ENCODE assay signal across 8 mouse cellular contexts in genomic region chr16:36821474-36821873, GRCm38 (mm10). TPM values are rescaled to one million over a fixed set of nuclear protein-coding genes. Genes with fewer than 3 reads are reported as not detected.
DNase-seq lines count a peak whose midpoint lies in the region; ATAC-seq and TF ChIP-seq lines count a peak whose summit lies in the region.

No protein-coding gene starts in this region.

- 6% methylated on average over 3 of the region's 3 CpGs for WGBS in kidney, embryonic 14.5 days
- 9% methylated on average over 3 of the region's 3 CpGs for WGBS in intestine, embryonic 16.5 days
- WGBS in small intestine, adult 2 months = 1% methylated on average over 3 of the region's 3 CpGs

- intact Hi-C loops in heart, postnatal 10 days (cut with DNase I) = loop anchor here (10.0 kb wide), 1 partner anchor 737 kb away; no protein-coding TSS in a partner anchor
- intact Hi-C loops in gastrocnemius, postnatal 14 days (cut with DNase I; ENCODE audit: low total_unique reads) = loop anchor here (5.0 kb wide), 1 partner anchor 349 kb away; no protein-coding TSS in a partner anchor

- 0 out of 2 replicates have a peak, but pooled peaks cover 5% of the 10 kb centered on the region for H3K4me1 ChIP-seq in kidney, embryonic 14.5 days (ENCODE audit: control insufficient read depth, insufficient read depth, low read length)
- H3K4me1 ChIP-seq in intestine, embryonic 16.5 days (ENCODE audit: control insufficient read depth, insufficient read depth, low read length) = peaks cover 7% of the 10 kb centered on the region; the same call in 1 of the 2 replicates
- H3K4me1 ChIP-seq in small intestine, adult 2 months (ENCODE audit: control insufficient read depth, insufficient read depth, insufficient read length, low read length) = no peaks in the 10 kb centered on the region

- TF ChIP-seq CTCF in Patski (IDR thresholded peaks at IDR 0.05) = no peak
- no peak for TF ChIP-seq CTCF in small intestine, adult 2 months (IDR thresholded peaks at IDR 0.05; ENCODE audit: extremely low read depth, insufficient read length, insufficient replicate concordance, low read depth, low read length)

- peak; percentile 84 for ATAC-seq in kidney, embryonic 14.5 days (ENCODE audit: low FRiP score, low TSS enrichment)
- peak; percentile 96 for ATAC-seq in Patski
- ATAC-seq in intestine, embryonic 16.5 days = peak; percentile 92

- H3K36me3 ChIP-seq in kidney, embryonic 14.5 days (ENCODE audit: control insufficient read depth, insufficient read depth, low read length) = no peaks in the 10 kb centered on the region
- H3K36me3 ChIP-seq in intestine, embryonic 16.5 days (ENCODE audit: control insufficient read depth, insufficient read depth, low read length) = no peaks in the 10 kb centered on the region
- H3K36me3 ChIP-seq in small intestine, adult 2 months (ENCODE audit: control insufficient read depth, insufficient read depth, low read length) = no peaks in the 10 kb centered on the region

- no peak overlapping the region for H3K27ac ChIP-seq in kidney, embryonic 14.5 days (ENCODE audit: low read depth, low read length)
- H3K27ac ChIP-seq in intestine, embryonic 16.5 days (ENCODE audit: low read length) = no peak overlapping the region
- peak overlapping the region; percentile 35; the same call in 1 of the 2 replicates for H3K27ac ChIP-seq in small intestine, adult 2 months (ENCODE audit: insufficient read depth, low read depth, low read length)

- POLR2A ChIA-PET in Patski (lab: Charles Lee) = no interaction called here

- in situ Hi-C loops in Patski (cut with MboI; ENCODE audit: low pct_unique_long_range_greater_than_20kb) = loop anchor here (25.0 kb wide), 1 partner anchor 734 kb away; no protein-coding TSS in a partner anchor

- TF ChIP-seq POLR2A in small intestine, adult 2 months (IDR thresholded peaks at IDR 0.05; ENCODE audit: low read depth, low read length) = no peak

- H3K4me3 ChIP-seq in kidney, embryonic 14.5 days (ENCODE audit: low read length) = no peak overlapping the region
- H3K4me3 ChIP-seq in intestine, embryonic 16.5 days (ENCODE audit: low read length) = no peak overlapping the region
- no peak overlapping the region for H3K4me3 ChIP-seq in small intestine, adult 2 months (ENCODE audit: low read depth, low read length)

- H3K9me3 ChIP-seq in kidney, embryonic 14.5 days (ENCODE audit: control insufficient read depth, low read length) = no peaks in the 10 kb centered on the region
- no peaks in the 10 kb centered on the region for H3K9me3 ChIP-seq in intestine, embryonic 16.5 days (ENCODE audit: control insufficient read depth, low read length)

- CTCF ChIA-PET in Patski (lab: Charles Lee) = interaction anchor here (1.0 to 2.0 kb wide), 3 partner anchors 10 to 102 kb away, joined by 3 to 6 read pairs (median 5); no protein-coding TSS in a partner anchor

- no peak for DNase-seq in kidney, adult 9 months
- peak; percentile 28 for DNase-seq in Patski (ENCODE audit: low read depth, low spot score)
- DNase-seq in gastrocnemius, postnatal 10 days = no peak
- DNase-seq in heart, postnatal 10 days = no peak
- no peak for DNase-seq in gastrocnemius, postnatal 14 days

- H3K4me2 ChIP-seq in kidney, embryonic 14.5 days (replicated peaks; ENCODE audit: low read depth, low read length) = no peak overlapping the region
- H3K4me2 ChIP-seq in intestine, embryonic 16.5 days (ENCODE audit: low read depth, low read length) = no peak overlapping the region

- H3K9ac ChIP-seq in kidney, embryonic 14.5 days (ENCODE audit: low read depth, low read length) = no peak overlapping the region
- H3K9ac ChIP-seq in intestine, embryonic 16.5 days (ENCODE audit: low read depth, low read length) = no peak overlapping the region

- no peaks in the 10 kb centered on the region for H3K27me3 ChIP-seq in kidney, embryonic 14.5 days (ENCODE audit: control insufficient read depth, insufficient read depth, low read length)
- H3K27me3 ChIP-seq in Patski = peaks cover 3% of the 10 kb centered on the region
- no peaks in the 10 kb centered on the region for H3K27me3 ChIP-seq in intestine, embryonic 16.5 days (replicated peaks; ENCODE audit: control insufficient read depth, insufficient read depth, low read length)
- no peaks in the 10 kb centered on the region for H3K27me3 ChIP-seq in small intestine, adult 2 months (ENCODE audit: control insufficient read depth, insufficient read depth, low read length)

RNA-seq across cellular contexts. Expression of gene Iqcb1, which starts 6.7 kb away (rescaled TPM):
- 40.0 and 45.5 TPM in 2 replicates for polyA plus RNA-seq in kidney, embryonic 14.5 days (2014; fragmentation: Nextera tagmentation; extraction: Ambion mirVana)
- 26.0 TPM for polyA plus RNA-seq in Patski (2021)
- 19.1 and 20.6 TPM in 2 replicates for polyA plus RNA-seq in intestine, embryonic 16.5 days (2015; fragmentation: Nextera tagmentation; extraction: Ambion mirVana)
- polyA plus RNA-seq in small intestine, adult 2 months (2012; rRNA removed) = 0.03 and 0.23 TPM in 2 replicates
- 10 to 100 TPM in 1 of 2 experiments, 1 to 10 TPM in 1; 8.6 to 10.9 TPM for total RNA-seq in gastrocnemius, postnatal 10 days (2021)
- total RNA-seq in heart, postnatal 10 days (2021) = 10 to 100 TPM; 12.2 to 13.3 TPM
- total RNA-seq in gastrocnemius, postnatal 14 days (2021) = 1 to 10 TPM; 5.6 to 6.1 TPM

RNA-seq across cellular contexts. Expression of gene Slc15a2, which starts 36.7 kb away (rescaled TPM):
- polyA plus RNA-seq in kidney, embryonic 14.5 days (2014; fragmentation: Nextera tagmentation; extraction: Ambion mirVana) = 5.5 and 12.3 TPM in 2 replicates
- 0.30 TPM for polyA plus RNA-seq in Patski (2021)
- polyA plus RNA-seq in intestine, embryonic 16.5 days (2015; fragmentation: Nextera tagmentation; extraction: Ambion mirVana) = 8.5 and 12.0 TPM in 2 replicates
- polyA plus RNA-seq in small intestine, adult 2 months (2012; rRNA removed) = 0.04 and 0.39 TPM in 2 replicates
- total RNA-seq in gastrocnemius, postnatal 10 days (2021) = 1 to 10 TPM in 1 of 2 experiments, under 1 TPM in 1; 0.97 to 4.3 TPM
- 1 to 10 TPM; 2.4 to 4.1 TPM for total RNA-seq in heart, postnatal 10 days (2021)
- total RNA-seq in gastrocnemius, postnatal 14 days (2021) = 1 to 10 TPM in 1 of 2 experiments, under 1 TPM in 1; 0.78 to 3.1 TPM

RNA-seq across cellular contexts. Expression of gene Eaf2, which starts 53.3 kb away (rescaled TPM):
- polyA plus RNA-seq in kidney, embryonic 14.5 days (2014; fragmentation: Nextera tagmentation; extraction: Ambion mirVana) = 6.0 and 7.6 TPM in 2 replicates
- polyA plus RNA-seq in Patski (2021) = 1.7 TPM
- 1.5 and 1.9 TPM in 2 replicates for polyA plus RNA-seq in intestine, embryonic 16.5 days (2015; fragmentation: Nextera tagmentation; extraction: Ambion mirVana)
- polyA plus RNA-seq in small intestine, adult 2 months (2012; rRNA removed) = 1.1 and 2.4 TPM in 2 replicates
- total RNA-seq in gastrocnemius, postnatal 10 days (2021) = under 1 TPM; 0.28 to 0.29 TPM
- total RNA-seq in heart, postnatal 10 days (2021) = under 1 TPM; 0.84 to 0.99 TPM
- under 1 TPM in 1 of 2 experiments, not detected in 1; 0.45 TPM for total RNA-seq in gastrocnemius, postnatal 14 days (2021)

RNA-seq across cellular contexts. Expression of gene Golgb1, which starts 53.5 kb away (rescaled TPM):
- polyA plus RNA-seq in kidney, embryonic 14.5 days (2014; fragmentation: Nextera tagmentation; extraction: Ambion mirVana) = 104 and 116 TPM in 2 replicates
- 47.0 TPM for polyA plus RNA-seq in Patski (2021)
- polyA plus RNA-seq in intestine, embryonic 16.5 days (2015; fragmentation: Nextera tagmentation; extraction: Ambion mirVana) = 76.8 and 91.0 TPM in 2 replicates
- polyA plus RNA-seq in small intestine, adult 2 months (2012; rRNA removed) = 28.3 and 49.7 TPM in 2 replicates
- total RNA-seq in gastrocnemius, postnatal 10 days (2021) = 10 to 100 TPM; 23.2 to 25.5 TPM
- 10 to 100 TPM; 38.8 to 39.5 TPM for total RNA-seq in heart, postnatal 10 days (2021)
- 10 to 100 TPM; 19.4 to 21.8 TPM for total RNA-seq in gastrocnemius, postnatal 14 days (2021)

Comparison
In these comparisons a context has a peak if more than half of its experiments do, and no peak if none do; other contexts are left out.
1. RNA of gene Iqcb1, which starts 6.7 kb away (polyA plus RNA-seq): 40.0 to 45.5 TPM in kidney, embryonic 14.5 days, 26.0 TPM in Patski (single experiment) and 19.1 to 20.6 TPM in intestine, embryonic 16.5 days; 0.03 to 0.23 TPM in small intestine, adult 2 months; every median in the first group is over 10 times any median in the second.
2. Peak in every context shown above with its lines, with median percentiles within 50 percentile points of each other: ATAC-seq.